Mouse (Mus musculus): ENCODE measurements around the gene Anxa6. TPM values are rescaled to one million over a fixed set of nuclear protein-coding genes. Genes with fewer than 3 reads are reported as not detected.
A peak's percentile ranks its signal among the peaks of the same experiment; 100 is the strongest.

Gene Anxa6
- polyA plus RNA-seq, 1 experiment from 2014 or later: 333 TPM

- ATAC-seq (no peak), DNase-seq (ENCODE audit: low read depth, low spot score) (no peak)
- ChIA-PET CTCF (no interaction called here), POLR2A (interaction anchor here (0.6 kb wide), 2 partner anchors 26 to 1073 kb away, joined by 3 read pairs; no protein-coding TSS in a partner anchor)
- no peak for TF ChIP-seq CTCF (IDR thresholded peaks at IDR 0.05)
- no peaks in the 10 kb centered on the region for H3K27me3 ChIP-seq
- in situ Hi-C loops (cut with MboI; ENCODE audit: low pct_unique_long_range_greater_than_20kb): no loop called here
Measured at GRCm38 (mm10) chr11:55069023-55069422, 35.8 kb upstream of the Anxa6 start.

GRCm38 (mm10) chr11:55066921-55067320 is 33.7 kb upstream of the Anxa6 start:
- TF ChIP-seq CTCF (IDR thresholded peaks at IDR 0.05): no peak
- POLR2A ChIA-PET: no interaction called here
- no peak for ATAC-seq
- no peak for DNase-seq (ENCODE audit: low read depth, low spot score)
- in situ Hi-C loops (cut with MboI; ENCODE audit: low pct_unique_long_range_greater_than_20kb): no loop called here
- CTCF ChIA-PET: interaction anchor here (1.1 to 1.8 kb wide), 2 partner anchors 11 to 62 kb away, joined by 3 to 4 read pairs; partner anchors contain the start of gene Ccdc69
- H3K27me3 ChIP-seq: no peaks in the 10 kb centered on the region

- DNase-seq (ENCODE audit: low read depth, low spot score): no peak
- H3K27me3 ChIP-seq: no peaks in the 10 kb centered on the region
- ATAC-seq: no peak
- in situ Hi-C loops (cut with MboI; ENCODE audit: low pct_unique_long_range_greater_than_20kb): no loop called here
- ChIA-PET CTCF (interaction anchor here (1.4 kb wide), 1 partner anchor 24 kb away, joined by 4 read pairs; no protein-coding TSS in a partner anchor), POLR2A (no interaction called here)
- no peak for TF ChIP-seq CTCF (IDR thresholded peaks at IDR 0.05)
Measured at GRCm38 (mm10) chr11:55062856-55063255, 29.6 kb upstream of the Anxa6 start.

GRCm38 (mm10) chr11:55060802-55061201 is 27.6 kb upstream of the Anxa6 start:
- in situ Hi-C loops (cut with MboI; ENCODE audit: low pct_unique_long_range_greater_than_20kb): no loop called here

GRCm38 (mm10) chr11:55057511-55057910 is 24.3 kb upstream of the Anxa6 start:
- ChIA-PET CTCF (interaction anchor here (1.2 to 1.4 kb wide), 2 partner anchors 16 to 28 kb away, joined by 3 to 4 read pairs; no protein-coding TSS in a partner anchor), POLR2A (no interaction called here)
- in situ Hi-C loops (cut with MboI; ENCODE audit: low pct_unique_long_range_greater_than_20kb): no loop called here
- DNase-seq (ENCODE audit: low read depth, low spot score): no peak
- H3K27me3 ChIP-seq: no peaks in the 10 kb centered on the region
- ATAC-seq: no peak
- no peak for TF ChIP-seq CTCF (IDR thresholded peaks at IDR 0.05)

More at GRCm38 (mm10) chr11:55060802-55061201, 27.6 kb upstream of the Anxa6 start:
- no peak for DNase-seq (ENCODE audit: low read depth, low spot score)
- TF ChIP-seq CTCF (IDR thresholded peaks at IDR 0.05): no peak
- no peaks in the 10 kb centered on the region for H3K27me3 ChIP-seq
- ChIA-PET POLR2A (no interaction called here), CTCF (interaction anchor here (1.5 kb wide), 1 partner anchor 26 kb away, joined by 3 read pairs; no protein-coding TSS in a partner anchor)
- no peak for ATAC-seq

GRCm38 (mm10) chr11:55050837-55051510 is 17.7 kb upstream of the Anxa6 start:
- H3K27me3 ChIP-seq: no peaks in the 10 kb centered on the region
- no peak for DNase-seq (ENCODE audit: low read depth, low spot score)
- ATAC-seq: no peak
- in situ Hi-C loops (cut with MboI; ENCODE audit: low pct_unique_long_range_greater_than_20kb): no loop called here
- CTCF ChIA-PET: interaction anchor here (0.7 to 1.0 kb wide), 2 partner anchors 9 to 35 kb away, joined by 4 read pairs; no protein-coding TSS in a partner anchor
- POLR2A ChIA-PET: no interaction called here
- TF ChIP-seq CTCF (IDR thresholded peaks at IDR 0.05): no peak

GRCm38 (mm10) chr11:55046600-55046999 is 13.4 kb upstream of the Anxa6 start:
- CTCF ChIA-PET: interaction anchor here (0.7 to 2.3 kb wide), 9 partner anchors 14 to 114 kb away, joined by 3 to 21 read pairs (median 4); partner anchors contain the start of gene Gm2a
- in situ Hi-C loops (cut with MboI; ENCODE audit: low pct_unique_long_range_greater_than_20kb): loop anchor here (5.0 kb wide), 1 partner anchor 111 kb away; no protein-coding TSS in a partner anchor
- H3K27me3 ChIP-seq: no peaks in the 10 kb centered on the region
- POLR2A ChIA-PET: no interaction called here
- peak; percentile 64 for TF ChIP-seq CTCF (IDR thresholded peaks at IDR 0.05)
- ATAC-seq (no peak), DNase-seq (ENCODE audit: low read depth, low spot score) (no peak)

- TF ChIP-seq CTCF (IDR thresholded peaks at IDR 0.05): peak; percentile 59
- in situ Hi-C loops (cut with MboI; ENCODE audit: low pct_unique_long_range_greater_than_20kb): loop anchor here (5.0 kb wide), 4 partner anchors 39 to 164 kb away; no protein-coding TSS in a partner anchor
- DNase-seq (ENCODE audit: low read depth, low spot score) (no peak), ATAC-seq (no peak)
- ChIA-PET POLR2A (no interaction called here), CTCF (interaction anchor here (1.0 to 2.8 kb wide), 9 partner anchors 9 to 161 kb away, joined by 3 to 11 read pairs (median 4); no protein-coding TSS in a partner anchor)
- H3K27me3 ChIP-seq: no peaks in the 10 kb centered on the region
Measured at GRCm38 (mm10) chr11:55041348-55041747, 8.1 kb upstream of the Anxa6 start.

GRCm38 (mm10) chr11:55039591-55039990 is 6.3 kb upstream of the Anxa6 start:
- TF ChIP-seq CTCF (IDR thresholded peaks at IDR 0.05): peak; percentile 96
- in situ Hi-C loops (cut with MboI; ENCODE audit: low pct_unique_long_range_greater_than_20kb): no loop called here
- POLR2A ChIA-PET: interaction anchor here (0.7 kb wide), 1 partner anchor 40 kb away, joined by 4 read pairs; no protein-coding TSS in a partner anchor
- no peak for DNase-seq (ENCODE audit: low read depth, low spot score)
- peak; percentile 70 for ATAC-seq
- H3K27me3 ChIP-seq: no peaks in the 10 kb centered on the region
- CTCF ChIA-PET: interaction anchor here (0.8 to 1.0 kb wide), 2 partner anchors 109 to 111 kb away, joined by 3 read pairs; no protein-coding TSS in a partner anchor

GRCm38 (mm10) chr11:55036601-55037000 is 3.4 kb upstream of the Anxa6 start:
- DNase-seq (ENCODE audit: low read depth, low spot score): no peak
- ATAC-seq: no peak

GRCm38 (mm10) chr11:55032286-55032685 is 959 bp downstream of the Anxa6 start:
- DNase-seq (ENCODE audit: low read depth, low spot score) (no peak), ATAC-seq (no peak)
- POLR2A ChIA-PET: interaction anchor here (0.7 to 0.9 kb wide), 2 partner anchors 10 to 34 kb away, joined by 4 to 5 read pairs; no protein-coding TSS in a partner anchor
- TF ChIP-seq CTCF (IDR thresholded peaks at IDR 0.05): no peak
- CTCF ChIA-PET: interaction anchor here (1.1 to 1.2 kb wide), 2 partner anchors 15 to 19 kb away, joined by 3 read pairs; no protein-coding TSS in a partner anchor
- in situ Hi-C loops (cut with MboI; ENCODE audit: low pct_unique_long_range_greater_than_20kb): no loop called here
- H3K27me3 ChIP-seq: no peaks in the 10 kb centered on the region

More at GRCm38 (mm10) chr11:55036601-55037000, 3.4 kb upstream of the Anxa6 start:
- TF ChIP-seq CTCF (IDR thresholded peaks at IDR 0.05): no peak
- no peaks in the 10 kb centered on the region for H3K27me3 ChIP-seq
- in situ Hi-C loops (cut with MboI; ENCODE audit: low pct_unique_long_range_greater_than_20kb): no loop called here
- CTCF ChIA-PET: no interaction called here
- POLR2A ChIA-PET: interaction anchor here (0.6 kb wide), 1 partner anchor 8 kb away, joined by 8 read pairs; no protein-coding TSS in a partner anchor

Data from Patski (cell line).